Mouse (Mus musculus) embryonic fibroblast, embryonic 13.5 days (primary cell): ENCODE results near the gene Pgam2. TPM values are rescaled to one million over a fixed set of nuclear protein-coding genes. Genes with fewer than 3 reads are reported as not detected.
A peak's percentile ranks its signal among the peaks of the same experiment; 100 is the strongest.
"Not testable (repeated sequence)": the region's sequence is repeated elsewhere in the genome, so short reads cannot be mapped to it uniquely, and the experiment has no call there.

Source experiments
- H3K27ac ChIP-seq: 2 replicates; pipeline ENCODE4 v1.5.1; 2012; ENCODE audit warnings: low read length, control low read depth, inconsistent platforms; ENCODE audit not compliant: insufficient read depth
- H3K4me1 ChIP-seq: 2 replicates; pipeline ENCODE4 v1.6.1; 2011; ENCODE audit warnings: low read length; ENCODE audit not compliant: control insufficient read depth, insufficient read depth
- H3K4me3 ChIP-seq: 2 replicates; pipeline ENCODE4 v1.5.1; 2011; ENCODE audit warnings: mild to moderate bottlenecking, control low read depth, low read length; ENCODE audit not compliant: insufficient read depth
- CTCF ChIP-seq: IDR thresholded peaks from 2 replicates; pipeline ENCODE4 v1.5.1; 2011; ENCODE audit warnings: mild to moderate bottlenecking, control low read depth, low read length, moderate library complexity, borderline replicate concordance; ENCODE audit not compliant: insufficient read depth
- POLR2A ChIP-seq: IDR thresholded peaks from 2 replicates; pipeline ENCODE4 v1.6.1; 2011; ENCODE audit warnings: low read depth, mild to moderate bottlenecking, control low read depth, low read length, moderate library complexity
- polyA plus RNA-seq: library from polyadenylated mRNA; stranded (reverse); fragments of >200 nt; gene quantifications from 2 replicates; pipeline ENCODE4 v1.2.4, GENCODE M21; 2011; ENCODE audit warnings: low read depth; ENCODE audit not compliant: missing spikeins, insufficient read length

Gene Pgam2
- polyA plus RNA-seq, 1 experiment, result not detected

- Histone ChIP-seq H3K27ac (peak within 1 kb of the TSS; percentile 73), H3K4me3 (peak within 1 kb of the TSS; percentile 72), H3K4me1 (peaks cover 7% of the 10 kb centered on the region; the same call in 1 of the 2 replicates)
- TF ChIP-seq CTCF, result peak; percentile 62; the same call in 1 of the 2 replicates
- TF ChIP-seq POLR2A, result peak; percentile 80
Measured at GRCm38 (mm10) chr11:5837251-5838246, 34.0 kb upstream of the Pgam2 start, which contains the start of gene Polm. TSS of gene Polm (minus strand) at chr11:5838016.

- Histone ChIP-seq H3K4me1 (peaks cover 7% of the 10 kb centered on the region; the same call in 1 of the 2 replicates), H3K27ac (no peak overlapping the region), H3K4me3 (no peak overlapping the region)
- peak; percentile 13; the same call in 1 of the 2 replicates for TF ChIP-seq CTCF
- no peak for TF ChIP-seq POLR2A
Measured at GRCm38 (mm10) chr11:5836126-5836525, 32.6 kb upstream of the Pgam2 start.

- H3K4me1 ChIP-seq, result peaks cover 7% of the 10 kb centered on the region; the same call in 1 of the 2 replicates
- no peak overlapping the region for H3K4me3 ChIP-seq
- TF ChIP-seq POLR2A, result no peak
- TF ChIP-seq CTCF, result no peak
- peak overlapping the region; percentile 59 for H3K27ac ChIP-seq
Measured at GRCm38 (mm10) chr11:5835057-5835456, 31.5 kb upstream of the Pgam2 start.

GRCm38 (mm10) chr11:5834506-5834905, 31.0 kb upstream of the Pgam2 start:
- H3K4me1 ChIP-seq, result peaks cover 7% of the 10 kb centered on the region; the same call in 1 of the 2 replicates
- TF ChIP-seq POLR2A (no peak), CTCF (no peak)
- no peak overlapping the region for H3K4me3 ChIP-seq
- peak overlapping the region; percentile 59 for H3K27ac ChIP-seq

- Histone ChIP-seq H3K4me1 (no peaks in the 10 kb centered on the region), H3K27ac (no peak overlapping the region), H3K4me3 (no peak overlapping the region)
- TF ChIP-seq CTCF (no peak), POLR2A (no peak)
Measured at GRCm38 (mm10) chr11:5829327-5829726, 25.8 kb upstream of the Pgam2 start.

- Histone ChIP-seq H3K4me1 (no peaks in the 10 kb centered on the region), H3K4me3 (no peak overlapping the region), H3K27ac (no peak overlapping the region)
- no peak for TF ChIP-seq POLR2A
- no peak for TF ChIP-seq CTCF
Measured at GRCm38 (mm10) chr11:5828509-5829191, 25.1 kb upstream of the Pgam2 start.

- H3K27ac ChIP-seq, result no peak overlapping the region
- no peak overlapping the region for H3K4me3 ChIP-seq
- no peaks in the 10 kb centered on the region for H3K4me1 ChIP-seq
- TF ChIP-seq CTCF (no peak), POLR2A (no peak)
Measured at GRCm38 (mm10) chr11:5827931-5828330, 24.4 kb upstream of the Pgam2 start.

- Histone ChIP-seq H3K27ac (no peak overlapping the region), H3K4me3 (no peak overlapping the region), H3K4me1 (no peaks in the 10 kb centered on the region)
- TF ChIP-seq CTCF, result no peak
- TF ChIP-seq POLR2A, result no peak
Measured at GRCm38 (mm10) chr11:5825432-5825831, 21.9 kb upstream of the Pgam2 start.

GRCm38 (mm10) chr11:5819223-5819622, 15.7 kb upstream of the Pgam2 start:
- no peak overlapping the region for H3K4me3 ChIP-seq
- H3K27ac ChIP-seq, result no peak overlapping the region
- no peaks in the 10 kb centered on the region for H3K4me1 ChIP-seq
- no peak for TF ChIP-seq POLR2A
- TF ChIP-seq CTCF, result no peak

GRCm38 (mm10) chr11:5813381-5813780, 9.8 kb upstream of the Pgam2 start:
- no peaks in the 10 kb centered on the region for H3K4me1 ChIP-seq
- TF ChIP-seq POLR2A (no peak), CTCF (no peak)
- H3K4me3 ChIP-seq, result no peak overlapping the region
- no peak overlapping the region for H3K27ac ChIP-seq

- H3K4me1 ChIP-seq, H3K4me3 ChIP-seq, H3K27ac ChIP-seq: not testable (repeated sequence)
Measured at GRCm38 (mm10) chr11:5809487-5809886, 6.0 kb upstream of the Pgam2 start.
